Mouse (Mus musculus) CD4-positive naive resting alpha-beta T cell, adult 57 days (primary cell): ENCODE results near the gene Vmn1r89. TPM values are rescaled to one million over a fixed set of nuclear protein-coding genes. Genes with fewer than 3 reads are reported as not detected.

ENCODE experiments used
- total RNA-seq: library from RNA; stranded (reverse); gene quantifications from one replicate; pipeline ENCODE4 v1.2.4, GENCODE M21; 2023

Gene Vmn1r89
- not detected for total RNA-seq

GRCm38 (mm10) chr7:13212720-13213119 is at the start of gene Vmn1r89:
Vmn1r89 (plus strand) TSS chr7:13213020.

Other genes with a start within 250 kb of the Vmn1r89 start
- 3.5 TPM for gene Zfp324, start 247.2 kb upstream of the Vmn1r89 start, total RNA-seq
- gene Zfp446, start 235.2 kb upstream of the Vmn1r89 start, total RNA-seq: 9.0 TPM
- gene Slc27a5, start 214.8 kb upstream of the Vmn1r89 start, total RNA-seq: 0.41 TPM
- 405 TPM for gene Trim28, start 213.9 kb upstream of the Vmn1r89 start, total RNA-seq
- gene Zbtb45, start 203.0 kb upstream of the Vmn1r89 start, total RNA-seq: 17.4 TPM
- 106 TPM for gene Chmp2a, start 178.2 kb upstream of the Vmn1r89 start, total RNA-seq
- 84.1 TPM for gene Ube2m, start 174.7 kb upstream of the Vmn1r89 start, total RNA-seq
- gene Mzf1, start 158.3 kb upstream of the Vmn1r89 start, total RNA-seq: 0.44 TPM
- gene Vmn1r85, start 117.8 kb upstream of the Vmn1r89 start, total RNA-seq: not detected
- not detected for gene Vmn1r86, start 93.1 kb upstream of the Vmn1r89 start, total RNA-seq
- gene Vmn1r87, start 72.9 kb upstream of the Vmn1r89 start, total RNA-seq: not detected
- gene Vmn1r88, start 53.5 kb upstream of the Vmn1r89 start, total RNA-seq: 0.15 TPM
- gene Lig1, start 64.3 kb downstream of the Vmn1r89 start, total RNA-seq: 19.8 TPM
- 5.9 TPM for gene Zswim9, start 65.7 kb downstream of the Vmn1r89 start, total RNA-seq
- 0.27 TPM for gene Pla2g4c, start 111.6 kb downstream of the Vmn1r89 start, total RNA-seq
- gene Cabp5, start 185.1 kb downstream of the Vmn1r89 start, total RNA-seq: not detected
- not detected for gene Bsph1, start 237.8 kb downstream of the Vmn1r89 start, total RNA-seq